Mouse (Mus musculus) heart, embryonic 10.5 days (tissue): ENCODE measurements around the gene Sntb2. TPM values are rescaled to one million over a fixed set of nuclear protein-coding genes. Genes with fewer than 3 reads are reported as not detected.
"Not testable (repeated sequence)": the region's sequence is repeated elsewhere in the genome, so short reads cannot be mapped to it uniquely, and the experiment has no call there.

Experiments used
- DNase-seq: peaks from one replicate; pipeline ENCODE4 v3.0.0-alpha.2; 2017; ENCODE audit warnings: low spot score
- H3K27ac ChIP-seq: fragments of 300-500 bp; sonication (generic); 2 replicates; pipeline ENCODE4 v1.5.1; 2016; ENCODE audit warnings: mild to moderate bottlenecking
- H3K27me3 ChIP-seq: fragments of 300-500 bp; sonication (generic); 2 replicates; pipeline ENCODE4 v1.6.1; 2016; ENCODE audit warnings: mild to moderate bottlenecking; ENCODE audit not compliant: poor library complexity, insufficient read depth, severe bottlenecking
- H3K36me3 ChIP-seq: fragments of 300-500 bp; sonication (generic); 2 replicates; pipeline ENCODE4 v1.6.1; 2016; ENCODE audit warnings: mild to moderate bottlenecking, moderate library complexity
- H3K4me1 ChIP-seq: fragments of 300-500 bp; sonication (generic); 2 replicates; pipeline ENCODE4 v1.6.1; 2016; ENCODE audit warnings: mild to moderate bottlenecking
- H3K4me3 ChIP-seq: fragments of 300-500 bp; sonication (generic); 2 replicates; pipeline ENCODE4 v1.5.1; 2016; ENCODE audit warnings: mild to moderate bottlenecking, moderate library complexity
- H3K9me3 ChIP-seq: fragments of 300-500 bp; sonication (generic); 2 replicates; pipeline ENCODE4 v1.6.1; 2016; ENCODE audit warnings: mild to moderate bottlenecking, moderate library complexity
- WGBS: fragments of 180-500 bp; shearing (Covaris S2); methylation state at CpG from one replicate; pipeline ENCODE4 v1.1.7; 2016; 5-methylcytosine and 5-hydroxymethylcytosine counted together
- polyA plus RNA-seq: library from polyadenylated mRNA; unstranded; fragments of >200 nt; fragmentation: Nextera tagmentation; extraction: Ambion mirVana; gene quantifications from 2 replicates; pipeline ENCODE4 v1.2.1, GENCODE M21; 2016

Sntb2 gene
- polyA plus RNA-seq, 1 experiment from 2014 or later, result 9.8 TPM

DNA sequence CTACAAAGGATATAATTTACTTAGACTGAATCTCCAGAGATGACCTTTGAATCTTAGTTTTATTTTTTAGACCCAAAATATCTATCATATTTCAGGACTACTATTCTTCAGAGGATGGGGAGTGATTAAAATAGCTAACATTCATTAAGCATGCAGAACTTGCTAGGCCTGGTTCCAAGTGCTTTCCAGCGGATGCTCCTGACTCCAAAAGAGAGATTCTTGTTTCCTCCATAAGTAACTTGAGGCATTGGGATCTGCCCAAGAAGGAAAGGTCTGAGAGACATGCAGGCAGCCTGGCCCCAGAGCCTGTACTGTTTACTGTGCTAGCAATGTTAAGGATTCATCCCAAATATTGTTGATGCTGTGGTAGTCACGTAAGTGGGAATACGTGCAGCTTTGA is 26.8 kb downstream of the Sntb2 start:
- Histone ChIP-seq H3K27me3 (no peaks in the 10 kb centered on the region), H3K4me1 (no peaks in the 10 kb centered on the region), H3K36me3 (no peaks in the 10 kb centered on the region), H3K27ac (no peak overlapping the region), H3K4me3 (no peak overlapping the region), H3K9me3 (no peaks in the 10 kb centered on the region)
- WGBS, result 81% methylated on average over 3 of the region's 3 CpGs
- DNase-seq, result no peak

DNA sequence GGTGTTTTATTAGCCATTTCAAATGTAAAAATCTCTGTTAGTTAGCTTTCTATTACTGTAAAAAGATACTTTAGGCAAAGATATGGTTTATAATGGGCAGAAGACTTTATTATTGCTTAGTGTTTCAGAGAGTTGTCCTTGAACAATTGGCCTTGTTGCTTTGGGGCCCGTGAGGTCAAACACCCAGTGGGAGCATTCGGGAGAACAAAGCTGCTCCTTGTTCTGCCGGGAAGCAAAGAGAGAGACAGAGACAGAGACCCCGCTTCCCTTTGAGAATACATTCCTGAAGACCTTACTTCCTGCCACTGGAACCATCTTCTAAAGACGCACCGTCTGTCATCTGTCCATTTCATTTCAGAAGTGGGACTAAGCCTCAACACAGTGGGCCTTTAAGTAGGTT is 27.8 kb downstream of the Sntb2 start:
- Histone ChIP-seq H3K36me3 (no peaks in the 10 kb centered on the region), H3K9me3 (no peaks in the 10 kb centered on the region), H3K4me3 (no peak overlapping the region), H3K27me3 (no peaks in the 10 kb centered on the region), H3K27ac (no peak overlapping the region), H3K4me1 (no peaks in the 10 kb centered on the region)
- DNase-seq, result no peak
- 71% methylated on average over 6 of the region's 6 CpGs for WGBS

DNA sequence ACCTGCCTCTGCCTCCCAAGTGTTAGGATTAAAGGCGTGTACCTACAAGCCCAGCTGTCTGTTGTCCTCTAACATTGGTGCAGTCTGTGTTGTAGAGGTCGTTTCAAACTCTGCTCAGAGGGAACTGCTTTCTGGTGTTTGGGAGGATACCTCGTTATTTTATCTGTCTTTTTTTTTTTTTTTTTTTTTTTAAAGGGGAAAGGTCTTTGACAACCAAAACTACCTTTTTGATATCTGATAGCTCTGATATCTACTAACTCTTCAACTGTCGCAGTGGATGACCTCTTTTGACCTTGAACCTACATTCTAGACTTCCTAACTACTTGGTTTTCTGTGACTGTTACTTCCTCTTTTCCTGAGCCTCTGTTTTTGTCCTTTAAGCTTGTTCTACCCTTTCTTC is 29.0 kb downstream of the Sntb2 start:
- no peaks in the 10 kb centered on the region for H3K9me3 ChIP-seq
- no peak overlapping the region for H3K4me3 ChIP-seq
- H3K27ac ChIP-seq, result no peak overlapping the region
- H3K36me3 ChIP-seq, result no peaks in the 10 kb centered on the region
- H3K27me3 ChIP-seq, result no peaks in the 10 kb centered on the region
- WGBS, result 57% methylated on average over 4 of the region's 4 CpGs
- no peak for DNase-seq
- H3K4me1 ChIP-seq, result no peaks in the 10 kb centered on the region

DNA sequence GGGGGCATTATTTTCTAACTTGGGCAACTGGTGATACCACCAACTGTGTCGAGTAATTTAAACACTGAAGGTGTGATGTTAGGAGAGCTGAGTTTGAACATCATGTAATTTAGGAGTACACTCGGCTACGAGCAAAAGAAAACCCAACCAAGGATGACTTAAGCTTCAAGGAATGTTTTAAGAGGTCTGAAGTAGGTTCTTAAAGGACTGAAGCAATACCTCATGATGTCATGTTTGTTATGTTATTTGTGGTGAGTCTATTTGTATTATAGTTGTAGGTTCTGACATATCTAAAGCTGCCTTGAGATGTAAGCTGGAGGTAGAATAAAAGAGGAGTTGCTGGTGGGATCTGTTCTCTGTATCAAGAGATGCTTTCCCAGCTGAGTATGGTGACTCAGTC is 34.4 kb downstream of the Sntb2 start:
- Histone ChIP-seq H3K27ac (no peak overlapping the region), H3K9me3 (no peaks in the 10 kb centered on the region), H3K27me3 (no peaks in the 10 kb centered on the region), H3K36me3 (no peaks in the 10 kb centered on the region), H3K4me3 (no peak overlapping the region), H3K4me1 (peaks cover 8% of the 10 kb centered on the region; the same call in 1 of the 2 replicates)
- no peak for DNase-seq
- WGBS, result 62% methylated on average over 3 of the region's 3 CpGs

DNA sequence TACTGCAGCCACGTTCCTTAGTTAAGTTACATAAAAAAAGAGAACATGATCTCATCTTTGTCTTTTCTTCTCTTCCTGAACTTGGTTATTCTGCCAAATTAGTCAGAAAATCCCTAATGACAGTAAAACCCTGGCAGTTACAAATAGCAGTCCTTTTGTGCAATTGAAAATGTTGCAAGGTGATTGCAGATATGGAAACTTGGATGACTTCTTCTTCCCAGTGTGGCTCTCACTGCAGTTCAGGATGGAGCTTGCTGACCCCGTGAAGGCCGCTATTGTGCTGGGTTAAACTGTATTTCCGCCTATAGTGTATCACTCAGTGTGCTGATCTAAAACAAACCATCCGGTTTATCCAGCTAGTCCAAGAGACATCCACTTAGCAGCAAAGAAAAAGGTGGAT is 36.4 kb downstream of the Sntb2 start:
- WGBS, result 65% methylated on average over 5 of the region's 5 CpGs
- Histone ChIP-seq H3K4me3 (no peak overlapping the region), H3K27ac (no peak overlapping the region), H3K27me3 (no peaks in the 10 kb centered on the region), H3K36me3 (no peaks in the 10 kb centered on the region), H3K9me3 (no peaks in the 10 kb centered on the region), H3K4me1 (peaks cover 8% of the 10 kb centered on the region; the same call in 1 of the 2 replicates)
- no peak for DNase-seq

DNA sequence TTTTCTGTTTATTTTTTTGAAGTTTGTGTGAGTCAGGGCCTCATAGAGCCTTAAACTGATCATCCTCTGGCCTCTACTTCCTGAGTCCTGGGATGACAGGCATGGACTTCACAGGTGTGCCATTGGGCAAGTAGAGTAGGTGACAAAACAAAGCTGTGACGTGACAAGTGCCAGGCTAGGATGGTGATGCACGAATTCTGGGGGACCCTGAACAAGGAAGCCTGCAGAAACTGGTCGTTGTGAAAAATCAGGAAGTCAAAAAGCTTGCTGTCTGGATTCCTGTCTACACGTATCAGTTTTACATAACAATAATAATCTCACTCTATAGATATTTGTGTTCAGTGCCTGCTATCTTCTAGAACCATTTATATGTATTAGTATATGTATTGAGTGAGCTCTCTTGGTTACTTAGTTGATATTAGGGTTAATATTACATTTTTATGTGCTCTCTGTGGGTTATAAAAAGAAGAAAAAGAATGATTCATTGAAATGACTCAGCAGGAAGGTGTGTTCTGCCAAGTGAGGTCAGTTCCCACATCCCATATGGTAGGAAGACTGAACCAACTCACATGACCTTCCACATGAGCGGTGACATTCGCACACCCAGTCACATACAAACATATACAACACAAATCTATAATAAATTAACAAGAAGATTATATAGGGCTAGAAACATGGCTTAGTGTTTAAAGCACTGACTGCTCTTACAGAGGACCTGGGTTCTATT is 37.2 kb downstream of the Sntb2 start:
- no peak overlapping the region for H3K27ac ChIP-seq
- 73% methylated on average over 6 of the region's 6 CpGs for WGBS

DNA sequence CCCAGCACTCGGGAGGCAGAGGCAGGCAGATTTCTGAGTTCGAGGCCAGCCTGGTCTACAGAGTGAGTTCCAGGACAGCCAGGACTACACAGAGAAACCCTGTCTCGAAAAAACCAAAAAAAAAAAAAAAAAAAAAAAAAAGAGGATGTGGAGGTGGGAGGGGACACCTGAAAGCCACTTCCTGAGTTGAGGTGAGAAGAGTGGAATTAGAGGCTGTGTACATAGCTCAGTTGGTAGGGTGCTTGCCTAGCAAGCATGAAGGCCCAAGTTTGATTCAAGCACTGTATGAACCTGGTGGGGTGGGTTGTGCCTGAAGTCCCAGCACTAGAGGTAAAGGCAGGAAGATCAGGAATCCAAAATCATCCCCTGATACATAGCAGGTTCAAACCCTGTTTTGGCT is 38.0 kb downstream of the Sntb2 start:
- not testable (repeated sequence) for DNase-seq, H3K4me3 ChIP-seq, H3K4me1 ChIP-seq, H3K9me3 ChIP-seq, H3K27me3 ChIP-seq, H3K27ac ChIP-seq, H3K36me3 ChIP-seq
- 72% methylated on average over 3 of the region's 3 CpGs for WGBS

More for the DNA sequence above, 37.2 kb downstream of the Sntb2 start:
- DNase-seq, result no peak
- Histone ChIP-seq H3K4me1 (peaks cover 8% of the 10 kb centered on the region; the same call in 1 of the 2 replicates), H3K36me3 (no peaks in the 10 kb centered on the region), H3K9me3 (no peaks in the 10 kb centered on the region), H3K27me3 (no peaks in the 10 kb centered on the region), H3K4me3 (no peak overlapping the region)

DNA sequence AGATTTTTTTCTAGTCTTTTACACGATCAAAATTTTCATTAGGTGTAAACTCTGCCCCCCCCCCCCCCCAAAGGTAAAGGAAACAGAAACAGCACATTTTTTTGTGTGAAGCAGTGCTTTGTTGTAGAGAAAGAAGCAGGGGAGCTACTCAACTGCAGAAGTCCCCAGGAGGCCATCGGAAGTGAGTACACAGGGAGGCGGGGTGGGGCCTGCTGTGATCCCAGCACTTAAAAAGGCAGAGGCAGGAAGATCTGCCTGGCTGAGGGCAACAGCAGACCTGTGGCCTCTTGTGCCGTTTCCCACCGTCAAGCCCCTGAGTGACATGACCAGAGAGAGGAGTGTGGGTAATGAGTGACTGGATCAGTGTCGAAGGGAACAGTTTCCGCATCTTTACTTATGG is 39.2 kb downstream of the Sntb2 start:
- Histone ChIP-seq H3K27ac (no peak overlapping the region), H3K4me3 (no peak overlapping the region), H3K4me1 (peaks cover 8% of the 10 kb centered on the region; the same call in 1 of the 2 replicates), H3K9me3 (no peaks in the 10 kb centered on the region), H3K36me3 (no peaks in the 10 kb centered on the region), H3K27me3 (no peaks in the 10 kb centered on the region)
- WGBS, result 73% methylated on average over 7 of the region's 7 CpGs
- DNase-seq, result no peak

DNA sequence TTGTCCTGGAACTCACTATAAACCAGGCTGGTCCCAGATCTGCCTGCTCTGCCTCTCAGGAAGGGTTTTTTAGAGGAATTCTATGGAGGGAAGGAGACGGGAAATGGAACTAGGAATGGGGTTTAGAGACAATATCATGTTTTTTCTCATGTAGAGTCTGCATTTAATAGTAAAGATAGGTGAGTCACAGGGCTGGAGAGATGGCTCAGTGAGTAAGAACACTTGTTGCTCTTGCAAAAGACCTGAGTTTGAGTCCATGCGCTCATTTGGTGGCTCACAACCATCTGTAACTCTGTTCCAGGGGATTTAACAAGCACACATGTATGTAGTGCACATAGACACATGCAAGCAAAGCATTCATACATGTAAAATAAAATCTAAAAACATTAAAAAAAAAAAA is 40.2 kb downstream of the Sntb2 start:
- DNase-seq, result no peak
- no peaks in the 10 kb centered on the region for H3K9me3 ChIP-seq
- WGBS, result 77% methylated on average over 2 of the region's 2 CpGs

DNA sequence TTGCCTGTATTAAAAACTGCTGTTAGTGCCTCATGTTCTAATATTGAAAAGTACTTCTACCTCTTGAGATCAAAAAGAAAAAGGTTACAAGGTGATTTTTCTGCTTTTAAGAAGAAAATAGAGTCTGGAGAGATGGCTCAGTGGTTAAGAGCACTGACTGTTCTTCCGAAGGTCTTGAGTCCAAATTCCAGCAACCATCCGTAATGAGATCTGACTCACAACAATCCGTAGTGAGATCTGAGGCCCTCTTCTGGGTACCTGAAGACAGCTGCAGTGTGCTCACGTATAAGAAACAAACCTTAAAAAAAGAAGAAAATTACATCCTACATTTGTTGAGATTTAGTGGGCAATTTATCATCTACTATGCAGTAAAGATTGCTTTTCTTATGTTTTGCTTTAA is 40.9 kb downstream of the Sntb2 start:
- 74% methylated on average over 4 of the region's 4 CpGs for WGBS
- Histone ChIP-seq H3K27me3 (no peaks in the 10 kb centered on the region), H3K4me3 (no peak overlapping the region), H3K27ac (no peak overlapping the region), H3K4me1 (peaks cover 8% of the 10 kb centered on the region; the same call in 1 of the 2 replicates), H3K9me3 (no peaks in the 10 kb centered on the region), H3K36me3 (no peaks in the 10 kb centered on the region)
- DNase-seq, result no peak

More for the DNA sequence above, 40.2 kb downstream of the Sntb2 start:
- H3K4me1 ChIP-seq, result peaks cover 8% of the 10 kb centered on the region; the same call in 1 of the 2 replicates
- no peaks in the 10 kb centered on the region for H3K27me3 ChIP-seq
- no peaks in the 10 kb centered on the region for H3K36me3 ChIP-seq
- H3K4me3 ChIP-seq, result no peak overlapping the region
- no peak overlapping the region for H3K27ac ChIP-seq

DNA sequence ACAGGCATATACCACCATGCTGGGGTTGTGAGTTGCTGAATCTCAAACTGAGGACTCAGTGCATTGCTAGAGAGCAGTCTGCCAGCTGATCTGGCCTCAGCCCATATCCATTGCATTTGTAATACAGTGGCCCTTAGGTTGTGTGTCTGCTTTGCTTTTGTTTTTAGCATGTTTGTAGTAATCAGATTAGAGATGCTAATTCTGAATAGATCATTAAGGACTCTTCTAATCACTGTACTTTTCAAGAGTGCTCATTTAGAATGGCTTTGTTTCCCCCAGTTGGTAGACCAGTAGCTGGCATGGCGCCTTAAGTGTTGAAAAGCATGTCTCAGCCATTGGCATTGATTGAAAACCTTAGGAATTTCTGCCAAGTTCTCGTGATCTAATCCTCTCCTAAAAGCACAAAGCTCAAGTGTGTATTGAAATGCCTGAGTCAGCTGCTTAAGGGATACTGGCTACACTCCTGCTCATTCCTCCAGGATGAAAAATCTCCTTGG is 43.3 kb downstream of the Sntb2 start:
- H3K36me3 ChIP-seq, result peaks cover 6% of the 10 kb centered on the region; the same call in 1 of the 2 replicates
- 53% methylated on average over 2 of the region's 2 CpGs for WGBS
- no peaks in the 10 kb centered on the region for H3K9me3 ChIP-seq

DNA sequence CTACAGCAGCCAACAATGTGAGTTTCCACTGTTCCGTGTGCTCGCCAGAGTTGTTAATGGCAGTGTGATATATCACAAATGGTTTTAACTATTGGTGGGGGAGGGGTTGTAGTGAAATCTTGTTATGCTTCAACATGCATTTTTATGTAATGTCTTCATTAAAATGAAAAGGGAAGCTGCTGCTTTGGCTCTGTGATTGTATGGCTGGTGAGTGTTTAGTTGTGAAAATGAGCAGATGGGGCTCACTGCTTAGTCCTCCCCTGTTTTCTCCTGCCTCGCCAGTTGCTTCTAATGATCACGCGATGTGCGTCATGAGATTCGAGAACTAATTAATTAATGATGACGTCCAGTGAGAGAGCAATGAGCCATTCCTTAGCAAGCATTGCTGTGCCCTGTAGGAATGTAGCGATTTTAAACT is 49.9 kb downstream of the Sntb2 start:
- no peak for DNase-seq
- WGBS, result 87% methylated on average over 9 of the region's 9 CpGs
- Histone ChIP-seq H3K9me3 (no peaks in the 10 kb centered on the region), H3K4me1 (no peaks in the 10 kb centered on the region), H3K36me3 (peaks cover 13% of the 10 kb centered on the region; the same call in 1 of the 2 replicates), H3K27me3 (no peaks in the 10 kb centered on the region), H3K4me3 (no peak overlapping the region), H3K27ac (no peak overlapping the region)

More for the DNA sequence above, 43.3 kb downstream of the Sntb2 start:
- Histone ChIP-seq H3K27me3 (no peaks in the 10 kb centered on the region), H3K4me3 (no peak overlapping the region), H3K4me1 (no peaks in the 10 kb centered on the region), H3K27ac (no peak overlapping the region)
- DNase-seq, result no peak

DNA sequence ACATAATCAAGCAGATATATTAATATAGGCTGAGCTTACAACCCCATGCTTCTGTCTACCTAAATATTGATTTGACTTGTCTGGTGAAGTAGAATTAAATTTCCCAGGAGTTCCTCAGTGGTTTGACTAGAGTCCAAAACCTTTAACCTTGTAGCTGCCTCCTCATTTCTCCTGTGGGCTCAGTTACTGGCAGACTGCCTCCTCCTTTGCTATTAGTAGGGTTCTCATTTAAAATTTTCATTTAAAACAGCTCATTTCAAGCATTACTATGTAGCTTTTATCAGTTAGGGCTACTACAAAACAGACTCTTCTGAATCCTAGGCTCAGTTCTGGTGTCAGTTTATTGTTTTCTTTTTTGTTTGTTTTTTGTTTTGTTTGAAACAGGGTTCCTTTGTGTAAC is 50.4 kb downstream of the Sntb2 start:
- no peak for DNase-seq

DNA sequence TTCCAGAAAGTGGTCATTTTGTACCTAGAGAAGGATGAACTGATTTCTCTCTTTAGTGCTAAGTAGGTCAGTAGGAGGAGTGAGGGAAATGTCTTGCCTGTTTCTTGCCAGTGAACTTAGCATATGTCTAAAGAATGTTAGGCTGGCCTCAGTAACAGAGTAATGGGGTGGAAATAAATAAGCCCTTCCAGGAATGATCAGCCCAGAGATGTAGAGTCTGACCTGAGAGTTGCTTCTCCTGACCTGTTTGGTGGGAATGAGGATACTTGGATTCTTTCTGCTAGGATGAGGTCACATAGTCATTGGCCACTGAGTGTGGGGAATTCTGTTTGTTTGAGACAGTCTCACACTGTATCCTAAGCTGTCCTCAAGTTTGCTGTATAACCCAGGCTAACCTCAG is 52.0 kb downstream of the Sntb2 start:
- no peak overlapping the region for H3K27ac ChIP-seq
- no peak for DNase-seq

More for the DNA sequence above, 50.4 kb downstream of the Sntb2 start:
- no peaks in the 10 kb centered on the region for H3K4me1 ChIP-seq
- H3K9me3 ChIP-seq, result no peaks in the 10 kb centered on the region
- no peaks in the 10 kb centered on the region for H3K27me3 ChIP-seq
- H3K27ac ChIP-seq, result no peak overlapping the region
- peaks cover 13% of the 10 kb centered on the region; the same call in 1 of the 2 replicates for H3K36me3 ChIP-seq
- no peak overlapping the region for H3K4me3 ChIP-seq

More for the DNA sequence above, 52.0 kb downstream of the Sntb2 start:
- H3K36me3 ChIP-seq, result peaks cover 25% of the 10 kb centered on the region
- no peaks in the 10 kb centered on the region for H3K27me3 ChIP-seq
- H3K9me3 ChIP-seq, result no peaks in the 10 kb centered on the region
- no peak overlapping the region for H3K4me3 ChIP-seq
- no peaks in the 10 kb centered on the region for H3K4me1 ChIP-seq
